Mouse (Mus musculus) forebrain, embryonic 16.5 days (tissue): ENCODE results near the gene Ube2g1. TPM values are rescaled to one million over a fixed set of nuclear protein-coding genes. Genes with fewer than 3 reads are reported as not detected.

Experiments
- ATAC-seq: fragments of 200-750 bp; cut with Nextera tagmentation; 2 replicates; pipeline ENCODE4 v1.8.0; 2017; ENCODE audit warnings: mild to moderate bottlenecking, moderate library complexity
- H3K27ac ChIP-seq: fragments of 300-500 bp; sonication (generic); 2 replicates; pipeline ENCODE4 v1.5.1; 2014; ENCODE audit warnings: low read length, control low read depth
- H3K27me3 ChIP-seq: fragments of 300-500 bp; sonication (generic); replicated peaks from 2 replicates; pipeline ENCODE4 v1.6.1; 2014; ENCODE audit warnings: low read length; ENCODE audit not compliant: control insufficient read depth, insufficient read depth
- H3K36me3 ChIP-seq: fragments of 300-500 bp; sonication (generic); 2 replicates; pipeline ENCODE4 v1.6.1; 2014; ENCODE audit not compliant: control insufficient read depth, insufficient read depth
- H3K4me1 ChIP-seq: fragments of 300-500 bp; sonication (generic); replicated peaks from 2 replicates; pipeline ENCODE4 v1.6.1; 2014; ENCODE audit warnings: low read length; ENCODE audit not compliant: control insufficient read depth, insufficient read depth
- H3K4me2 ChIP-seq: fragments of 300-500 bp; sonication (generic); 2 replicates; pipeline ENCODE4 v1.6.1; 2014; ENCODE audit warnings: mild to moderate bottlenecking, low read length, control low read depth
- H3K4me3 ChIP-seq: fragments of 300-500 bp; sonication (generic); replicated peaks from 2 replicates; pipeline ENCODE4 v1.5.1; 2014; ENCODE audit warnings: mild to moderate bottlenecking, low read length, control low read depth
- H3K9ac ChIP-seq: fragments of 300-500 bp; sonication (generic); replicated peaks from 2 replicates; pipeline ENCODE4 v1.6.1; 2014; ENCODE audit warnings: low read depth, low read length, control low read depth
- H3K9me3 ChIP-seq: fragments of 300-500 bp; sonication (generic); 2 replicates; pipeline ENCODE4 v1.6.1; 2016; ENCODE audit warnings: low read length; ENCODE audit not compliant: control insufficient read depth
- whole genome bisulfite sequencing: fragments of 180-500 bp; shearing (Covaris S2); extraction: QIAGEN DNeasy Blood & Tissue Kit; methylation state at CpG from one replicate; pipeline ENCODE4 v1.1.7; 2014; 5-methylcytosine and 5-hydroxymethylcytosine counted together
- polyA plus RNA-seq: library from polyadenylated mRNA; unstranded; fragments of >200 nt; fragmentation: Nextera tagmentation; extraction: Ambion mirVana; gene quantifications from 2 replicates; pipeline ENCODE4 v1.2.1, GENCODE M21; 2015

The Ube2g1 gene
- polyA plus RNA-seq, 1 experiment from 2014 or later, result 112 TPM

DNA sequence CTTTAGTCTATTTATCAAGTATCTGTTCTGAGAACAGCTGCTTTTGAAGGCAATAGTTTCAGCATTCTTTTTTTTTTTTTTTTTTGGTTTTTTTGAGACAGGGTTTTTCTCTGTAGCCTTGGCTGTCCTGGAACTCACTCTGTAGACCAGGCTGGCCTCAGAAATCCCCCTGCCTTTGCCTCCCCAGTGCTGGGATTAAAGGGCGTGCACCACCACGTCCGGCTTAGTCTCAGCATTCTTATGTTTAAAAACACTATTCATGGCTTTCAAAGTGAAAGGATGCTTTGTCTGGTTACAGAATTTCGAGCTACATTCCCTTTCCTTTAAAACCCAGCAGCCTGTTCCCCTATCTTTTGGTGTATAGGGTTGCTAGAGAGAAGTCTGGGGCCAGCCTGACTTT is 35.6 kb downstream of the Ube2g1 start:
- Histone ChIP-seq H3K9ac (no peak overlapping the region), H3K4me1 (no peaks in the 10 kb centered on the region; the same call in 1 of the 2 replicates), H3K4me2 (no peak overlapping the region), H3K4me3 (no peak overlapping the region), H3K36me3 (no peaks in the 10 kb centered on the region), H3K9me3 (no peaks in the 10 kb centered on the region), H3K27me3 (no peaks in the 10 kb centered on the region), H3K27ac (no peak overlapping the region)
- ATAC-seq, result no peak
- WGBS, result 14% methylated on average over 4 of the region's 4 CpGs

DNA sequence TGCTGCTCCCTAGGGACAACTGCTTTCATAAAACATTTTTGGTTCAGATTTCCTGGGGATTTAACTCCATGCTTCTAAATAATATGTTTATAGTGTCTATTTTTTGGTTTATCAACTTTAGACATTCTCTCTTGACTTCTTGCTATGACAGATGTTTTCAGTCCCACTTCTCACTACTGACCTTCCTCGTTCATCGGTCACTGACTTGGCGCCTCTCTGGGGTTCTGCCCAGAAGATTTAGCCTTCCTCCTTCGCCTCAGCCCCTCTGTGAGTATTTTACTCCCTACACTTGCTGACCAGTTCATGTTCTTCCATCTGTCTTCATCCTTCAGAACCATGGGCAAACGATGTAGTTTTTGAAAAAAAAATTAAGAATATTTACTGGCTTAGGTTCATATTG is 38.3 kb downstream of the Ube2g1 start:
- 93% methylated on average over 5 of the region's 5 CpGs for WGBS
- Histone ChIP-seq H3K9me3 (no peaks in the 10 kb centered on the region), H3K4me2 (no peak overlapping the region), H3K36me3 (no peaks in the 10 kb centered on the region), H3K4me3 (no peak overlapping the region), H3K27me3 (no peaks in the 10 kb centered on the region), H3K27ac (no peak overlapping the region), H3K4me1 (no peaks in the 10 kb centered on the region; the same call in 1 of the 2 replicates), H3K9ac (no peak overlapping the region)
- no peak for ATAC-seq

DNA sequence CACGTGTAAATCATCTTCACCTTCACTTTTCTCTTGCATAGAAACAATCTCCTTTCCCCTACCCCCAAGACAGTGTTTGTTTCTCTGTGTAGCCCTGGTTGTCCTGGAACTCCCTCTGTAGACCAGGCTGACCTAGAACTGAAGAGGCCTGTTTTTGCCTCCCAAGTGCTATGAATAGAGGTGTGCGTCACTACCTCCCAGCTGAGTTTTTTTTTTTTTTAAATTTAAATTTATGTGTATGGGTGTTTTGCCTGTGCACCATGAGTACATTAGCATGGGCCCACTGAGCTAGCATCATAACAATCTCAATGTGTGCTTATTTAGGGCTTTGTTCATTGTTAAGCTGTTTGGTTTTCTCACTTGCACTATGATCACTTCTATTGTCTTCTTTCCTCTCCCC is 43.3 kb downstream of the Ube2g1 start:
- Histone ChIP-seq H3K4me1 (no peaks in the 10 kb centered on the region), H3K27ac (no peak overlapping the region), H3K27me3 (no peaks in the 10 kb centered on the region), H3K9me3 (no peaks in the 10 kb centered on the region), H3K4me2 (no peak overlapping the region), H3K9ac (no peak overlapping the region), H3K36me3 (no peaks in the 10 kb centered on the region), H3K4me3 (no peak overlapping the region)
- WGBS, result 85% methylated on average over 2 of the region's 2 CpGs
- no peak for ATAC-seq

DNA sequence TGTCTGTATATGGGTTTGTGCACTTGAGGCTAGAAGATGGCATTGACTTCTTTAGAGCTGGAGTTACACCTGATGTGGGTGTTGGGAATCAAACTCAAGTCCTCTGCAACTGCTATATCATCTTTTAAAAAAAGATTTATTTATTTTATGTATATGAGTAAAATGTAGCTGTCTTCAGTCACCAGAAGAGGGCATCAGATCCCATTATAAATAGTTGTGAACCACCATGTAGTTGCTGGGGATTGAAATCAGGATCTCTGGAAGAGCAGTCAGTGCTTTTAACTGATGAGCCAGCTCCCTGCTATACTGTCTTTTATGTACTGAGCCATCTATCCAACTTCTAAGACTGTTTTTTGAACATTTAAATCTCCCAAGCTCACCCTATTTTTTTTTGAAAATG is 52.8 kb downstream of the Ube2g1 start:
- ATAC-seq, result no peak
- Histone ChIP-seq H3K4me3 (no peak overlapping the region), H3K27ac (no peak overlapping the region), H3K9ac (no peak overlapping the region), H3K27me3 (no peaks in the 10 kb centered on the region), H3K4me1 (no peaks in the 10 kb centered on the region), H3K9me3 (no peaks in the 10 kb centered on the region), H3K36me3 (no peaks in the 10 kb centered on the region), H3K4me2 (no peak overlapping the region)

DNA sequence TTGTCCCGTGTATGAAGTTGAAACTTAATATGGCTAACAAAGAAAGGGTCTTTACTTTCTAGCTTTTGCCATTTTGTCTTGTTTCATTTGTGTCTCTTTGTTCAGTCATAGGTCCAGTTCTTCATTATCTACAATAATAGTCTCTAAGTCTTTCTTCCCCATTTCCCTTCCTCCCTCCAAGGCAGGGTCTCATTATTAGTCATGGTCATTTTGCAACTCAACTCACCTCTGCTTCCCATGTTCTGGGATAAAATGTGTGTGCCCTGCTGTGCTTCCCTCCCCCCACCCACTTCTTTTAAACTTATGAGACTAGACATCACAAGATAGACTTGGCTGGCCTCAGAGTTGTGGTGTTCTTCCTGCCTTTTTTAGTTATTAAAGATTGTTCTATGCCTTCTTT is 53.3 kb downstream of the Ube2g1 start:
- ATAC-seq, result no peak
- no peaks in the 10 kb centered on the region for H3K4me1 ChIP-seq
- H3K27ac ChIP-seq, result no peak overlapping the region
- H3K27me3 ChIP-seq, result no peaks in the 10 kb centered on the region
- H3K4me2 ChIP-seq, result no peak overlapping the region
- 97% methylated on average over 1 of the region's 1 CpGs for WGBS
- H3K9me3 ChIP-seq, result no peaks in the 10 kb centered on the region
- no peak overlapping the region for H3K9ac ChIP-seq
- no peaks in the 10 kb centered on the region for H3K36me3 ChIP-seq
- no peak overlapping the region for H3K4me3 ChIP-seq

DNA sequence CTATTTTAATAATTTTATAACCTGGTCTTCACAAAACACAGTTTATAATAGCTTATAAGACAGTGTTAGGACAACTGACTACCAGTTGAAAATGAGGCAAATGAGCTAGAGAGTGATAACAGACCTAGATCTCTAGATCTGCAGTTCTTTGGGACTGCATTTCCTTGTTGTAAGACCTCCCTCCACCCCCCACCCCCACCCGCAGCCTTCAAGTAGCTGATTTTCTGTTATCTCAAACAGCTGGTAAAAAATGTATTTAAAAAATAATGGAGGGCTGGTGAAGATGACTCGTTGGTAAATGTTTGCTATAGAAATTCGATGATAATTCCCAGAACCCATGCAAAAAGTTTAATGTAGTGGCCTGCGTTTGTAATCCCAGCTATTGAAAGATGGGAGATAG is 57.6 kb downstream of the Ube2g1 start:
- Histone ChIP-seq H3K27ac (no peak overlapping the region), H3K36me3 (no peaks in the 10 kb centered on the region), H3K4me3 (no peak overlapping the region), H3K9ac (no peak overlapping the region), H3K9me3 (no peaks in the 10 kb centered on the region), H3K4me2 (no peak overlapping the region), H3K4me1 (no peaks in the 10 kb centered on the region), H3K27me3 (no peaks in the 10 kb centered on the region)
- WGBS, result 92% methylated on average over 4 of the region's 4 CpGs
- ATAC-seq, result no peak

DNA sequence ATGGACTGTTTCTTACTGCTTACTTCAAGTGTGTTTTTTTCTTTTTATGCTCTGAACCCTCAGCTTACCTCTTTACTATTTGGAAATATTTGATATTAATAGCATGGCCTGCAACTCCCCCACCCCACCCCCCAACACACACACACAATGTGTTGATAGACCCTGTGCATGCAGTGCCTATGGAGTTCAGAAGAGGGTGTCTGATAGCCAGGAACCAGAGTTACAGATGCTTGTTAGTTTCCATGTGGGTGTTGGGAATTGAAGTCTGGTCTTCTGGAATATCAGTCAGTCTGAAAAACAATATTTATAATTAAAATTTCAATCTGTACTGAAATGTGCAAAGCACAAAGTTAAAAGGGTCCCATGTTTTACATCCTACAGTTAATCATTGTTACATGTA is 63.6 kb downstream of the Ube2g1 start:
- Histone ChIP-seq H3K9ac (no peak overlapping the region), H3K4me1 (0 out of 2 replicates have a peak, but pooled peaks cover 2% of the 10 kb centered on the region), H3K36me3 (no peaks in the 10 kb centered on the region), H3K27ac (no peak overlapping the region), H3K4me3 (no peak overlapping the region), H3K9me3 (no peaks in the 10 kb centered on the region), H3K27me3 (no peaks in the 10 kb centered on the region), H3K4me2 (no peak overlapping the region)
- no peak for ATAC-seq

DNA sequence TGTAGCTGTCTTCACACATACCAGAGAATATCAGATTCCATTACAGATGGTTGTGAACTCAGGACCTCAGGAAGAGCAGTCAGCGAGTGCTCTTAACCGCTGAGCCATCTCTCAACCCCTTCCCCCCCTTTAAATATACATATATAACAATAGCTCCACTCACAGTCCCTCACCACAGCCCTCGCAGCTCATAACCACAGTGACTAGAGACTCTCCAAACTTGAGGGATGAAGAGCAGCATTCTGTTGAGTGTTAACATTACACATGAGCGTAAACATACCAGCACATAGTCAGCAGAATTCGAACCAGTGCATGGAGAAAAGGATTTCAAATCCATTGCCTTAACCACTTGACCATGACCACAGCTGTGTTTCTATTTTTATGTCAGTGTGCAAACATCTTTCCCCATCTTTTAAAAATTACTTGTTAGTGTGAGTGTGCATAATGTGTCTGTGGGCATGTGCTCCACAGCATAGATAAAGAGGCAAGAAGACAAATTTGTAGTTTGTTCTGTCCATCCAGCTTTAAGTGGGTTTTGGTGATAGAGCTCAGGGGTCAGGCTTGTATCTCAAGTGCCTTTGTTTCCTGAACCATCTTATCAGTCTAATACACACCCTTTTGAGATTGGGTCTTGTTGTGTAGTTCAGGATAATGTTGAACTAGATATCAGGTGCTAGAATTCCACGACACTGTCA is 64.4 kb downstream of the Ube2g1 start:
- H3K36me3 ChIP-seq, result no peaks in the 10 kb centered on the region
- no peak overlapping the region for H3K27ac ChIP-seq
- no peaks in the 10 kb centered on the region for H3K27me3 ChIP-seq
- no peaks in the 10 kb centered on the region for H3K9me3 ChIP-seq
- WGBS, result 80% methylated on average over 6 of the region's 6 CpGs
- H3K9ac ChIP-seq, result no peak overlapping the region
- H3K4me1 ChIP-seq, result 0 out of 2 replicates have a peak, but pooled peaks cover 2% of the 10 kb centered on the region
- no peak for ATAC-seq
- H3K4me3 ChIP-seq, result no peak overlapping the region
- H3K4me2 ChIP-seq, result no peak overlapping the region

DNA sequence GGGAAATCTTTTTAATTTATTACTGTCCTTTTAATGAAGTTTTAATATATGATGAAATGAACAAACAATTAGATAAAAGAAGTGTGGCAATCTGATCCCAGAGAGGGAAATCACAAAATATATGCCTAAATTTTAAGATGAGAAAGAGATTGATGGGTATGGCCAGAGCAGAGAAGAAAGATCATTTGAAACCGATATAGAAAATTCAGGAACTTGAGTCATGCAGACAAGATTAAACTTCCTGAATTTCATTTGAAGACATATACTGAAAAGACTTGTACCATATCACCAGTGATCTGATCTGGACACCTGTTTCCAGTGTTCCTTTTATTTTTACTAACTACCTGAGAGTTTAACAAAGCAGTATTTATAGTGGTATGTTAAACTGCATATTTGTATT is 65.4 kb downstream of the Ube2g1 start:
- WGBS, result 89% methylated on average over 1 of the region's 1 CpGs
- Histone ChIP-seq H3K9ac (no peak overlapping the region), H3K9me3 (no peaks in the 10 kb centered on the region), H3K4me2 (no peak overlapping the region), H3K27ac (no peak overlapping the region), H3K4me3 (no peak overlapping the region), H3K36me3 (no peaks in the 10 kb centered on the region), H3K4me1 (0 out of 2 replicates have a peak, but pooled peaks cover 2% of the 10 kb centered on the region), H3K27me3 (no peaks in the 10 kb centered on the region)
- no peak for ATAC-seq

DNA sequence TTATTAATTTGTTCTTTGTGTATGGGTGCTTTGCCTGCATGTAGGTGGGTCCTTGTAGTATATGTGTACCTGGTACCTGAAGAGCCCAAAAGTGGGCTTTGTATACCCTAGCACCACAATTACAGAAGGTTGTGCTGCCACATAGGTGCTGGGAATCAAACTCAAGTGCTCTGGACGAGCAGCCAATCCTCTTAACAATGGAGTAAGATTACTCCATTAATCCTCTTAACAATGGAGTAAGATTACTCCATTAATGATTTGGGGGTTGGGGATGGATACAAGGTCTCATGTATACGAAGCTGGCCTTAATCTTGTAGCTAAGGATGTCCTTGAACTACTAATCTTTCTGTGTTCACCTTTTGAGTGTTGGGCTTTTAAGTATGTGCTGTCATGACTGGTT is 68.2 kb downstream of the Ube2g1 start:
- Histone ChIP-seq H3K9me3 (no peaks in the 10 kb centered on the region), H3K4me3 (no peak overlapping the region), H3K36me3 (0 out of 2 replicates have a peak, but pooled peaks cover under 1% of the 10 kb centered on the region), H3K27ac (no peak overlapping the region), H3K27me3 (no peaks in the 10 kb centered on the region), H3K9ac (no peak overlapping the region), H3K4me1 (0 out of 2 replicates have a peak, but pooled peaks cover 2% of the 10 kb centered on the region), H3K4me2 (no peak overlapping the region)
- 38% methylated on average over 2 of the region's 2 CpGs for WGBS
- ATAC-seq, result no peak
